Mouse (Mus musculus): ENCODE data around the gene Far1.

GRCm38 (mm10) chr7:113591557-113592354 lies 78.1 kb downstream of the Far1 start:
- no peak for TF ChIP-seq CTCF (IDR thresholded peaks at IDR 0.05; ENCODE audit: low read depth)
- TF ChIP-seq EP300 (IDR thresholded peaks at IDR 0.05; ENCODE audit: low read depth), result no peak
